Mouse (Mus musculus): ENCODE measurements around the gene Kin.

Kin gene

DNA sequence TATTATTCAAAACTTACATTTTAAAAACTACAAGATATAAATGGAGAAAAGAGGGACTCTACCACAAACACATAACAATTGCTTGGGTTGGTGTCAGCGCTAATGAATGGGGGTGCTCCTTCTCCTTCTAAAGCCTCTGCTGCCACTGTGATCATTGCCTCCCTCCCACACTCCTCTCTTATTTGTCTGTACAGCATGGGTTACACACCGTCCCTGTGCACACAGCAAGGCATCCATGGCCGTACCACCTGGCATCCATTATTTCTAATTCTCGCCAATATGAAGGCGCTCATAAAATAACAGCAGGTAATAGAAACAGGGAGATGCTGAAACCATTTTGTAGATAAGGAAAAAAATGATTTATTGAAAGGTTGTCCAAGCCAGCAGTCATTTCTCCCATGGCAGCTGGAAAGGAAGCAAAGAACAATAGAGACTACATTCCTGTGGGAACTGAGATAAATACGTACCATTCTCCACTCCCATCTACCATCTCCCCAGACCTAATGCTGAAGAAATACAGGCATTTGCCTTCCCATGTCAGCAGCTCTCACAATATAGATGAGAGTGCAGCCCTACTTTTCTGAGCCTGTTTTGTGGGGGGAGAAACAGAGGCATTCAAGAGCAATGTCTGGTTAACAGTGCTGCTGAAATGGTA lies 28.3 kb downstream of the Kin start:
- DNase-seq (ENCODE audit: low read depth, low spot score): no peak

DNA sequence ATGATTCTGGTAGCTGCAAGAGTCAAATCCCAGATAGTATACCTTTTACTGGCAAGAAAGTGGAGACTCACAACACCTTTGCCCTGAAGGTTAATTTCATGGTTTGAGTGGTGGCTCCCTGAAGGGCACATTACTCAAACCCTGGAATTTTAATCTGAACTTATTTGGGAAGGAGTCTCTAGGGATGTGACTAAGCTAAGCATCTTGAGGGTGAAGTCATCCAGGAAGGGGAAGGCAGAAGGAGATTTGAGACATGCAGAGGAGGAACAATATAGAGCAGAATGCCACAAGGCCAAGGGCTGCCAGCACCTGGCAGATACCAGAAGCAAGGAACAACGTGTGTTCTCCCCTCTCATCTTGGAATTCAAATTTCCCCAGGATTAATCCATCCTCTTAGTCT lies 38.4 kb downstream of the Kin start:
- no peak for DNase-seq (ENCODE audit: low read depth, low spot score)

DNA sequence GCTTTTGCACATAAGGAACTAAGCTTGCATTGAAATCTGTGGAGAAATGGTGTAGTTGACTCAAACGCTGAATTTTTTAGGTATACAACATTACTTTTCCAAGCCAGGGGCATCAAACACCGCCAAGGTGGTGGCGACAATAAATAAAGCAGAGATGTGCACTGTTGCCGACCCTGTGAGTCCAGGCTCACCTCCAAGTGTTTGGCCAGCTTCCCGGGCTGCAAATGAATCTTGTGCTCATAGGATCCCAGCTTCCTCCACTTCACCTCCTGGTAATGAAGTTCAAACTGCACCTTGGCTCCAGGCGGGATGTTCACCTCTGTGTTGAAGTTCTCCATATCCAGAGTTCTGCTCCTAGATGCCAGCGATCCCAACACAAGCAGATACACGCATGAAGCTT lies 38.9 kb downstream of the Kin start:
- no peak for DNase-seq (ENCODE audit: low read depth, low spot score)

DNA sequence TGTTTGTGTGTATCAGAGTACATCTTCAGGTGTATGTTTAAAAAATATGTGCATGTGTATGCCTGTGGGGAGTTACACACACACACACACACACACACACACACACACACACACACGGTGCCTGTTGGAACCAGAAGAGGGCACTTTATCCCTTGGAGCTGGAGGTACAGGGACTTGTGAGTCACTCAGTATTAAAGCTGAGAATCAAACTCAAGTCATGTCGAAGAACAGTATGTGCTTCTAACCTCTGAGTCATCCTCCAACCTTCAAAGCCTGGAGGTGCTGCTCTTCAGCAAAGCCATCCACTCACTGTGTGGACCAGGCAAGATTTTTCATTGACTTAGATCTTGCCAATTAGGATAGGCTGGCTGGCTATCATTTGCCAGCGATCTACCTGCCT lies 41.4 kb downstream of the Kin start:
- DNase-seq (ENCODE audit: low read depth, low spot score): no peak

DNA sequence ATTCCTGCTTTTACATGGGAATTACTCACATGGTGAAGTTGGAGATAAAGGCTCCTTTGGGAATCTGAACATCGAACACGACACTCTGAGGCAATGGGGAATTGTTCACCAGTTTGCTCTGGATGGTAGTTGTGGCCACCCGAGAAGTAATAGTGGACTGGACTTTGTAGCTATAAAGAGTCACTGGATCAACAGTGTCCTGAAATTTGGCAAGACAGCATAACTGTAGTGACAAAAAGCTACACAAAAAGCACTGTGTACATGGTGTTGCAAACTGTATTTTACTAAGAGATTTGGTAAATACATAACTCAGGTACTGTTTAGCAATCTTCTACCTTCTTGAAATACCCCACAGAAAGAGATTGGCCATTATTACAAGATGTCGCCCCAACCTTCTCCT lies 45.7 kb downstream of the Kin start:
- DNase-seq (ENCODE audit: low read depth, low spot score): no peak

DNA sequence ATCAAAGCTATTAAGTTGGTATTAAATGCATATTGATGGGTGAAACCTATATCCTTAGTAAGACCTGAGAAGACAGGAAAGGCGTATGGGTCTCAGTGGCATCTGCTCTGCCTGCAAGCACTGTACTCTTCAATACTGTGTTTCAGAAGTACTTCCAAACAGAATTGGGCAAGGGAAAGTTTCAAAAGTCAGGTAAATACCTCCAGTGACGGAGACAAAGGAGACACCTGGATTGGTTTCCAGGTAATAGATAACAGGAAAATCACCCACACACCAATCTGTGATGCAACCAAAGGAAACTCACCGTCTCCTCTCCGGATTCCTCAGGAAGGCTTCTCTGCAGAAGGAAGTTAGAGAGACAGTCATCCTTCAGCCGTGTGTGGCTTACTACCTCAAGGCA lies 47.1 kb downstream of the Kin start:
- no peak for DNase-seq (ENCODE audit: low read depth, low spot score)

DNA sequence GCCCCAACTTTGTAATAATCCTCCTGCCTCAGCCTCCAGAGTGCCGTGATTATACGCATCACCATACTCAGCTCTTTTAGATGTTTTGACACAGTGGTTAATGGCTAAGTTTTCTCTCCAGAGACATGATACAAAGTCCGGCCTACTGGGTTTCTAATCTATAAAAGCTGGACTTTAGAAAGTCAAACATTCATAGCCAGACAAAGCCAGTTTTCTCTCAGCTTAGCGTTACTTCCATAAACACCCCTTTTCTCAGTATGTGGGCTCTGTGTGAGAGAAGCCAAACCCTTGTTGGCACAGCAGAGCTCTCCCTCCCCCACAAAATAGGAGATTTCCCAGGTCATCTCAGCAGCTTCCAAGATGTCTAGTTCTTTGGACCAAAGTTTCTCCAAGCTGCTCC lies 48.2 kb downstream of the Kin start:
- no peak for DNase-seq (ENCODE audit: low read depth, low spot score)

DNA sequence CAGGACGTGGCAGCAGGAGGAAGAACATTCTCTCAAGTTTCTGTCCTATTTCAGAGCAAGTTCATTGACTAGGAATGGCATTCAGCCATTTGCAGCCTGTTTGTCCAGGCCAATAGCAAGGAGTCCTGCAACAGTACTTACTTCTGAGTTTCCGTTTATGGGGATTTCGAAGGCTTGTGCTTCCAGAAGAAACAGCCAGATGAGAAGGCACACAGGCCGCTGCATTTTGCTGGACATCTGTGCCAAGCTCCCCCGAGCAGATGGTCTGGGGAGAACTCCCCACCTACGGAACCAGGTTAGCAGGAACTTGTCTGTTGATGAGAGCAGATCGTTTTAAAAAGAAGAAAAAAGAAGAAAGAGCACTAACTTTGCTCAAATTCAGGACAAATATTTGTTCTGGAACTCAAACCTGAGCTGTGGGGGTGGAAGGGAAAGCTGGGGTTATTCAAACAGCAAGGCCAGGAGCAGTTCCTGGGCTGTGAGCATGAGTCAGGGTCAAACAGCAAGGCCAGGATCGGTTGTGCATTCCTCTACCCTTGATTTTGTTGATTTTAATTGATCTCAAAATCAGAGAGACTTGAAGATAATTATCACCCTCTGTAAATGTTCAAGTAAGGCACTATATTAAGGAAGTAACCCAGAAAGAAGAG lies 50.1 kb downstream of the Kin start:
- no peak for DNase-seq (ENCODE audit: low read depth, low spot score)

DNA sequence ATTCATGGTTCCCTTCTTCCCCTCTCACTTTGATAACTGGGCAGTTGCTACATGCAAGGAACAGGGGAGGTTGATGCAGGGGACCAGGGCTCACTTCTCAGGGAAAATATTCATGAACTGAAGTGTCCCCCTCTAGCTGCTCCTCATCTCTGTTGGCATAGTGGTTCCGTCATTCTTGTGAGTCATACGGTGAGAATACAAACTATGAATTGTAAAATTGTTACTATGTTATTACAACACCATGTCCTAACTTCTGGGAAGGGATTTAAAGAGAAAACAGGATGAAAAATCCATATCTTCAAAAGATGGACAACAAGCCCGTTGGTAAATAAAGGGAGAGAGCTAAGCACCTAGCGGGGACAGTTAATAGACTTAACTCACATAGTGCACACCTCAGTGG lies 50.9 kb downstream of the Kin start, which contains the start of gene Itih2:
TSS of gene Itih2 (minus strand) at position 101 of the 400 bp plus-strand sequence.
- DNase-seq (ENCODE audit: low read depth, low spot score): no peak

DNA sequence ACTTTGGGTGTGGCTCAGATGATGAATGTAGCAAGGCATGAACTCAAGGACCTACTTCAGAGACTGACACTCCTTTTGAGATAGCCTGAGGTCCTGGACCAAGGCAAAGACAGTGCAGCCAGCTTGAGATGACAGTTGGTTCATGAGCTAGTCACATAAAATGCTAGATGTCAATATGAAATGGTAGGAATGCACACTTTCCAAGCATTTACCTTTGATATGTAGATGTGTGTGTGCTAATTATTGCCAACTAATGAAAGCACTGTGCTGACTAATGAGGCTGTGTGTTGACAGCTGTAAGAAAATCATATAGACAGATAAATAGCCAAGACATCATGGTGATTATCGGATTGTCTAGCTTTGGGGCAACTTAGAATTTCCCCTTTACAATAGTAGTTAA lies 51.7 kb downstream of the Kin start:
- no peak for DNase-seq (ENCODE audit: low read depth, low spot score)

DNA sequence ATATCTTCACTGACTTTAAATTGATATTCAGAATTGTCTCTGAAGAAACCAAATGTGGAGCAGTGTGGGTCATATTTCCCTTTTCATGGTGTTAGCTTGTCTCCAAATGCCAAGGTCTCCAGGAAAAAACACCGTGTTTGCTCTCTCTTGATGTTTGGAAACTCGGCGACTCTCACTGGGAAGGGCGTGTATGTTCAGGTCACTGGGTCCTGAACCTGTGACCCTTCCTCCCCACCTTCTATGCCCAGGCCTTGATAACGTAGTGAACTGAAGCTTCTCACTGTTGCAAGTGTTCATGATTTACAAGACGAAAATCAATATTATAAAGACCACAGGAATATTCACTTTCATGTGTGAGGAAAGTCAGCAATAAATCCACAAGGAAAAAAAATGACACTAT lies 53.5 kb downstream of the Kin start:
- no peak for DNase-seq (ENCODE audit: low read depth, low spot score)

DNA sequence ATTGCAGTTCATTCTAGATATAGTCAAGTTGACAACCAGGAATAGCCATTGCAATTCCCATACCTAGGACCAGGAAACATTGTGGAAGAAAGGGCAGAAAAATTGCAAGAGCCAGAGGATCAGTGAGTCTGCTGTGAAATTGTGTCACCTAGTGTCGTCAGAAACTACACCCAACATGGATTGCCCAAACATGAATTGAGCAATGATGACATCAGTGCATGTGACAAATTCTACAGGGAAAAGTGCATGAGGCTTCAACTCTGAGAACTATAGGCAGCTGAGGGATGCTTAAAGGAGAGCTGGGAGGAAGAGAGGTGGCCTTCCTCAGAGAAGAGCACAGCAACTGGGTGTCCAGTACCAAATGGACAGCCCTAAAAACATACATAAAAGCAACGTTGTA lies 56.9 kb downstream of the Kin start:
- DNase-seq (ENCODE audit: low read depth, low spot score): no peak

DNA sequence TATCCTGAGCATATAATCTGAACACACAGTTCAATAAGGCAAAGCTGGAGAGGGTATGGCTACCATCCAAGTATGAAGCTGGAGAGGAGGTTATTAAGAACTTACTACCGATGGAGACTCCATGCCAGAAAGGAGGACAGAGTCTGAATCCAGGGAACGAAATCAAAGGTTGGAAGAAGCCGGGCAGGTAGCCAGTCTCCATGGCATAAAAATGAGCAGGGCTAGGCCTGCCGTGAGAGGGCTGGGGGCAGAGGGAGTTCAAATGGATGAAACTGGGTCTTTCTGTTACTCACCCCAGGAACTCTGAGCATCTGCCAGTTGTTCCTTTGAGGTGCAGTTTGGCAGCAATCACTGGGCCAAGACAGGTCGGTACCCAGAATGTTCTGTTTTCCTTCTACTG lies 60.1 kb downstream of the Kin start:
- DNase-seq (ENCODE audit: low read depth, low spot score): no peak
